Mouse (Mus musculus): Measurements from ENCODE around the gene Psme2. TPM values are rescaled to one million over a fixed set of nuclear protein-coding genes. Genes with fewer than 3 reads are reported as not detected.

The Psme2 gene
- polyA plus RNA-seq, 1 experiment from 2014 or later: 170 TPM

DNA sequence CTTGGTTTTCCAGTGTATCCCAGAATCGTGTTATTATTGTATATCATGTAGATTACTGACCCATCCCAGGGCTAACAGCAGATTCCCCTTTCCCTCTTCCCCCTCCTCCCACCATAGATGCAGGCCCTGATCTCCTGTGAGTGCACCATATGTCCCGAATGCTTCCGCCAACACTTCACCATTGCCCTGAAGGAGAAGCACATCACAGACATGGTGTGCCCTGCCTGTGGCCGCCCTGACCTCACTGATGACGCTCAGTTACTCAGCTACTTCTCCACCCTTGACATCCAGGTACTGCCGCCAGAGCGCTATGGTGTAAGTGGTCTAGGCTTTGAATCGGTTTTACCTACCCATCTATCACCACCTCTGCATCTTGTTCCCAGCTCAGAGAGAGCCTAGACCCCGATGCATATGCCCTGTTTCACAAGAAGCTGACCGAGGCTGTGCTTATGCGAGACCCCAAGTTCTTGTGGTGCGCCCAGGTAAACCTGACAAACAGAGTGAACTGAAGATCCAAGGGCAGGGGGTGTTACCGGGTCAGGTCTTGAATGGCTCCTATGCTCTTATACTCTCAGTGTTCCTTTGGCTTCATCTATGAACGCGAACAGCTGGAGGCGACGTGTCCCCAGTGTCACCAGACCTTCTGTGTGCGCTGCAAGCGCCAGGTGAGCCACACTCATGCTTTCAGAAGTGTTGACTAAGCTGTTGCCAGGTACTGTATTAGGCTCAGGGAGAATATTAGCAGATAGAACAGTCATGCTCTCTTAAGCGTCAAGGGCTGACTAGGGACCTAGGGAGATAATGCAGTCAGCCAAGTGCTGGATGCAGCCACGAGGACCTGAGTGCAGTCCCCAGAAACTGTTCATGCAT is 7.8 kb upstream of the Psme2 start:
- Histone ChIP-seq H3K9me3 (ENCODE audit: control insufficient read depth, low read length) (no peaks in the 10 kb centered on the region), H3K4me2 (ENCODE audit: low read length) (no peak overlapping the region), H3K9ac (ENCODE audit: low read depth, low read length) (no peak overlapping the region), H3K36me3 (ENCODE audit: control insufficient read depth, insufficient read depth, low read length) (peaks cover 56% of the 10 kb centered on the region), H3K27ac (ENCODE audit: low read depth, low read length) (no peak overlapping the region), H3K4me1 (ENCODE audit: control insufficient read depth, insufficient read depth, low read depth, low read length) (peaks cover 1% of the 10 kb centered on the region), H3K4me3 (ENCODE audit: low read length) (no peak overlapping the region), H3K27me3 (replicated peaks; ENCODE audit: control insufficient read depth, insufficient read depth, low read length) (no peaks in the 10 kb centered on the region)
- WGBS: 95% methylated on average over 21 of the region's 21 CpGs
- no peak for ATAC-seq

DNA sequence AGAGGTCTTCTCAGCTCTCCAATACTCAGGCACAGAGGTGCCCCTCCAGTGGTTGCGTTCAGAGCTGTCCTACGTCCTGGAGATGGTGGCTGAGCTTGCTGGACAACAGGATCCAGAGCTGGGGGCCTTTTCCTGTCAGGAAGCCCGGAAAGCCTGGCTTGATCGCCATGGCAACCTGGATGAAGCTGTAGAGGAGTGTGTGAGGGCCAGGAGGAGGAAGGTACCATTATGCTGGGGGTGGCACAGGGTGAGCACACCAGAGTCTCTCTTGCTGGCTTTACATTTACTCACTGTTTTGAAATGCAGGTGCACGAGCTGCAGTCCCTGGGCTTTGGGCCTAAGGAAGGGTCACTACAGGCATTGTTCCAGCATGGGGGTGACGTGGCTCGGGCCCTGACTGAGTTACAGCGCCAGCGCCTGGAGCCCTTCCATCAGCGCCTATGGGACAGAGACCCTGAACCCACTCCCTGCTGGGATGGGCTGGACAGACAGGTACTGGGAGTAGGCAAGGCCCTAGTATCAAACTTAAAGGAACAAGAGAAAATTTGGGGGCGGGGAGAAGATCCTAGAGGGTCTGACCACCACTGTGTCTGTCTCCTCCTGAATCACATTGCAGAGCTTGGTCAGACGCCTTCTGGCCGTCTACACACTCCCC is 5.2 kb upstream of the Psme2 start:
- H3K4me2 ChIP-seq (ENCODE audit: low read length): no peak overlapping the region
- no peak overlapping the region for H3K9ac ChIP-seq (ENCODE audit: low read depth, low read length)
- H3K4me3 ChIP-seq (ENCODE audit: low read length): no peak overlapping the region
- no peaks in the 10 kb centered on the region for H3K9me3 ChIP-seq (ENCODE audit: control insufficient read depth, low read length)
- WGBS: 69% methylated on average over 13 of the region's 13 CpGs
- H3K27ac ChIP-seq (ENCODE audit: low read depth, low read length): no peak overlapping the region
- ATAC-seq: no peak
- H3K36me3 ChIP-seq (ENCODE audit: control insufficient read depth, insufficient read depth, low read length): peaks cover 38% of the 10 kb centered on the region
- H3K4me1 ChIP-seq (ENCODE audit: control insufficient read depth, insufficient read depth, low read depth, low read length): peaks cover 17% of the 10 kb centered on the region
- no peaks in the 10 kb centered on the region for H3K27me3 ChIP-seq (replicated peaks; ENCODE audit: control insufficient read depth, insufficient read depth, low read length)

DNA sequence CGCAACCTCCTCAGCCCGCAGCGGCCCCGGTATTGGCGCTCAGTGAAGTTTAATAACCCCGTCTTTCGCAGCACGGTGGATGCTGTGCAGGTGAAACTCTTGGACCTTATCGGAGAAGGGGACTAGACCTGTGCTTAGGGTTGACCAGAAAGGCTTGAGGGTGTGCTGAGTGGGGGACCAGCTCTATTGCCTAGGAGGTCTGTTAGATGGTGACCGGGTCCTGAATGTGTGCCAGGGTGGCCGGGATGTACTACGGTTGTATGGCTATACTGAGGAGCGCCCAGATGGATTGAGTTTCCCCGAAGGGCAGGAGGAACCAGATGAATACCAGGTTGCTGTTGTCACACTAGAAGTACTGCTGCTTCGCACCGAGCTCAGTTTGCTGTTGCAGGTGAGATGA is 1.3 kb upstream of the Psme2 start:
- H3K9me3 ChIP-seq (ENCODE audit: control insufficient read depth, low read length): no peaks in the 10 kb centered on the region
- no peak for ATAC-seq
- WGBS: 9% methylated on average over 16 of the region's 16 CpGs
- H3K27ac ChIP-seq (ENCODE audit: low read depth, low read length): peak overlapping the region; percentile 94
- H3K9ac ChIP-seq (ENCODE audit: low read depth, low read length): peak overlapping the region; percentile 69
- H3K4me1 ChIP-seq (ENCODE audit: control insufficient read depth, insufficient read depth, low read depth, low read length): peaks cover 26% of the 10 kb centered on the region
- peaks cover 22% of the 10 kb centered on the region for H3K36me3 ChIP-seq (ENCODE audit: control insufficient read depth, insufficient read depth, low read length)
- H3K27me3 ChIP-seq (replicated peaks; ENCODE audit: control insufficient read depth, insufficient read depth, low read length): no peaks in the 10 kb centered on the region
- H3K4me2 ChIP-seq (ENCODE audit: low read length): peak overlapping the region; percentile 83
- H3K4me3 ChIP-seq (ENCODE audit: low read length): peak overlapping the region; percentile 56

- peak within 1 kb of the TSS; percentile 69 for H3K9ac ChIP-seq (ENCODE audit: low read depth, low read length)
- H3K4me2 ChIP-seq (ENCODE audit: low read length): peak within 1 kb of the TSS; percentile 83
- peak; percentile 90 for ATAC-seq
- peaks cover 17% of the 10 kb centered on the region for H3K36me3 ChIP-seq (ENCODE audit: control insufficient read depth, insufficient read depth, low read length)
- H3K27ac ChIP-seq (ENCODE audit: low read depth, low read length): peak within 1 kb of the TSS; percentile 94
- H3K4me3 ChIP-seq (ENCODE audit: low read length): peak within 1 kb of the TSS; percentile 56
- 0% methylated on average over 33 of the region's 33 CpGs for WGBS
- no peaks in the 10 kb centered on the region for H3K9me3 ChIP-seq (ENCODE audit: control insufficient read depth, low read length)
- H3K27me3 ChIP-seq (replicated peaks; ENCODE audit: control insufficient read depth, insufficient read depth, low read length): no peaks in the 10 kb centered on the region
- H3K4me1 ChIP-seq (ENCODE audit: control insufficient read depth, insufficient read depth, low read depth, low read length): peaks cover 26% of the 10 kb centered on the region
These were observed 498 bp upstream of the Psme2 start, which contains the start of gene Rnf31 for GRCm38 (mm10) chr14:55591331-55591891. Gene Rnf31, plus strand, starts transcription at chr14:55591708.

DNA sequence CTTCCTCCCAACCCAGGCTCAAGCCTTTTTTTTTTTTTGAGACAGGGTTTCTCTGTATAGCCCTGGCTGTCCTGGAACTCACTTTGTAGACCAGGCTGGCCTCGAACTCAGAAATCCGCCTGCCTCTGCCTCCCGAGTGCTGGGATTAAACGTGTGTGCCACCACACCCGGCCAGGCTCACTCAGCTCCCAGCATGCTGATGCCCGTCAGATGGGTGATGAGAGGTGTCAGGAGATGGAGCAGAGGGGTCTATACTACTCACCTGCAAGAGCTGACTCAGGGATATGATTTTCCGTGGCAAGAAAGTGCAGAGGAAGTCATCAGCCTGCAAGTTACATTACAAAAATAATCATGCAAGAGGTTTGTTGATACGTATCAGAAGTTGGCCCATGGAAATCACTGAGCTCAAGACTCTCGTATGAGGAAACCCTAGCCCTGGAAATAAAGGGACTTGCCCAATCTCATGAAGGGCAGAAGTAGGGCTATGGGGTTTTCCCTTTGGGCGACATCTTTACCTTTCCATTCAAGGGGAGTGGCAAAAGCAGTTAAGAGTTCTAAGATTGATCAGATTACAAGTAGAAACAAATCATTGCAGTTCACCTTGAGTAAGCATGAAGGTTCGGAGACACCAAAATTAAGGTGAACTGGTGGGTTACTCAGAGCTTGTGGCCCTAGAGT is 1.0 kb downstream of the Psme2 start:
- no peaks in the 10 kb centered on the region for H3K27me3 ChIP-seq (replicated peaks; ENCODE audit: control insufficient read depth, insufficient read depth, low read length)
- peak overlapping the region; percentile 94 for H3K27ac ChIP-seq (ENCODE audit: low read depth, low read length)
- H3K9me3 ChIP-seq (ENCODE audit: control insufficient read depth, low read length): no peaks in the 10 kb centered on the region
- H3K9ac ChIP-seq (ENCODE audit: low read depth, low read length): peak overlapping the region; percentile 69; the same call in 1 of the 2 replicates
- H3K36me3 ChIP-seq (ENCODE audit: control insufficient read depth, insufficient read depth, low read length): peaks cover 5% of the 10 kb centered on the region
- H3K4me3 ChIP-seq (ENCODE audit: low read length): peak overlapping the region; percentile 56
- H3K4me2 ChIP-seq (ENCODE audit: low read length): peak overlapping the region; percentile 83
- H3K4me1 ChIP-seq (ENCODE audit: control insufficient read depth, insufficient read depth, low read depth, low read length): peaks cover 29% of the 10 kb centered on the region
- WGBS: 92% methylated on average over 11 of the region's 11 CpGs
- no peak for ATAC-seq

DNA sequence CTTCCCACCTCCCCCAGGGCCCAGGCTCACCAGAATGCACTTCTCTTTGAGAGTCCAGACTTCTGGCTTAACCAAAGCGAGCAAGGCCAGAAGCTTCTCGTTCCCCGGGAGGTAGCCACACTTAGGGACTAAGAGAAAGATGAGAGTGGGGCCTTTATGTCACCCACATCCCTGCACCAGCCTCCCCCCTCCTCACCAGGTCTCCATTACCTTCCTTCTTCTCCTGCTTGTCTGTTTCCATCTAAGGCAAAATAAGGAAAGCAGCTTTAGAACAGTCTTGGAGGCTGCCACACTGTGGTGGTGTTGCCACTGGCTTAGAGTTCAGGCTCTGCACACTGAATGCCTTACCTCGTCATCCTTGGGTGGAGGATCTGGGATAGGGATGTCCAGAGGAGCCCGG is 1.6 kb downstream of the Psme2 start:
- peaks cover 2% of the 10 kb centered on the region; the same call in 1 of the 2 replicates for H3K36me3 ChIP-seq (ENCODE audit: control insufficient read depth, insufficient read depth, low read length)
- no peaks in the 10 kb centered on the region for H3K27me3 ChIP-seq (replicated peaks; ENCODE audit: control insufficient read depth, insufficient read depth, low read length)
- no peak overlapping the region for H3K27ac ChIP-seq (ENCODE audit: low read depth, low read length)
- no peaks in the 10 kb centered on the region for H3K9me3 ChIP-seq (ENCODE audit: control insufficient read depth, low read length)
- no peak overlapping the region for H3K4me3 ChIP-seq (ENCODE audit: low read length)
- peaks cover 29% of the 10 kb centered on the region for H3K4me1 ChIP-seq (ENCODE audit: control insufficient read depth, insufficient read depth, low read depth, low read length)
- no peak overlapping the region for H3K9ac ChIP-seq (ENCODE audit: low read depth, low read length)
- WGBS: 97% methylated on average over 5 of the region's 5 CpGs
- H3K4me2 ChIP-seq (ENCODE audit: low read length): no peak overlapping the region
- ATAC-seq: no peak

DNA sequence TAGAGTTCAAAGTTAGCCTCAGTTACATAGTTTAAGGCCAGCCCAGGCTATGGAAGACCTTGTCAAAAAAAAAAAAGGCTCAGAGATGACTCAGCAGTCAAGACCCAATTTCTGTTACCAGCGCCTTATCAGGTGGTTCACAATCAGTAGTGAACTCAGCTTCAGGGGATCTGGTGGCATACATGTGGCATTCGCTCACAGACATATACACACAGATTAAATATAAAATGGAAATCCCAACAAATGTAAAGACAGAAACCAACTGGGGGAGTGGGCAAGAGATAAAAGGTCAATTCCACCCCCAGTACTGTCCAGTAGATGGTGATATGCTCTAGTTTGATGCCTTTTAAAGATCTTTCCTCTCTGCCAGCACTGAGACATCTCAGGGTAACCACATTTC is 4.8 kb downstream of the Psme2 start:
- H3K27me3 ChIP-seq (replicated peaks; ENCODE audit: control insufficient read depth, insufficient read depth, low read length): no peaks in the 10 kb centered on the region
- H3K9me3 ChIP-seq (ENCODE audit: control insufficient read depth, low read length): no peaks in the 10 kb centered on the region
- no peak overlapping the region for H3K27ac ChIP-seq (ENCODE audit: low read depth, low read length)
- H3K36me3 ChIP-seq (ENCODE audit: control insufficient read depth, insufficient read depth, low read length): peaks cover 4% of the 10 kb centered on the region
- WGBS: 98% methylated on average over 2 of the region's 2 CpGs
- no peak overlapping the region for H3K9ac ChIP-seq (ENCODE audit: low read depth, low read length)
- no peak for ATAC-seq
- no peak overlapping the region for H3K4me3 ChIP-seq (ENCODE audit: low read length)
- H3K4me2 ChIP-seq (ENCODE audit: low read length): no peak overlapping the region
- peaks cover 12% of the 10 kb centered on the region for H3K4me1 ChIP-seq (ENCODE audit: control insufficient read depth, insufficient read depth, low read depth, low read length)

DNA sequence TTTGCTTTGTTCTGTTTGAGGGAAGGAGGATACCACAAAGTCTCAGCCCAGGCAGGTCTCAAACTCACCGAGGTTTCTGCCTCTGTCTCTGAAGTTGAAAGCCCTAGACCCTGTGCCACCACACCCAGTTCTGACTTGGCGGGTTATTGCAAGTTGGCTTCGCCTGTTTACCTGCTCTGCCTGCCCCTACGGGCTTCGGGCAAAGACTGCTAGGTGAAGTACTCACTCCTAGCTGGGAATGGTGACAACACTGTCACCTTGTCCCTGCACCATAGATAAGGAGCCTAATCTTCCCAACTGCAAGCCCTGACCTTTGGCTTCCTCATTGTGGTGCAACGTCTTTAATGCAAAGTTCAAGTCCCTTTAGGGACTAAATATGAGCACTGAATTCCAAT is 5.3 kb downstream of the Psme2 start:
- no peaks in the 10 kb centered on the region for H3K27me3 ChIP-seq (replicated peaks; ENCODE audit: control insufficient read depth, insufficient read depth, low read length)
- WGBS: 69% methylated on average over 6 of the region's 6 CpGs
- peaks cover 8% of the 10 kb centered on the region for H3K36me3 ChIP-seq (ENCODE audit: control insufficient read depth, insufficient read depth, low read length)
- ATAC-seq: no peak
- peak overlapping the region; percentile 56; the same call in 1 of the 2 replicates for H3K4me3 ChIP-seq (ENCODE audit: low read length)
- H3K9ac ChIP-seq (ENCODE audit: low read depth, low read length): no peak overlapping the region
- no peak overlapping the region for H3K27ac ChIP-seq (ENCODE audit: low read depth, low read length)
- H3K4me1 ChIP-seq (ENCODE audit: control insufficient read depth, insufficient read depth, low read depth, low read length): peaks cover 12% of the 10 kb centered on the region
- peak overlapping the region; percentile 68 for H3K4me2 ChIP-seq (ENCODE audit: low read length)
- no peaks in the 10 kb centered on the region for H3K9me3 ChIP-seq (ENCODE audit: control insufficient read depth, low read length)
